Mouse (Mus musculus): Measurements from ENCODE around the gene Akap2.

GRCm38 (mm10) chr4:57780833-57781641 lies 63.6 kb downstream of the Akap2 start:
- TF ChIP-seq POLR2A (IDR thresholded peaks at IDR 0.05; ENCODE audit: extremely low read depth, insufficient read depth, low read length) (no peak), CTCF (IDR thresholded peaks at IDR 0.05; ENCODE audit: low read depth, low read length) (no peak)
